Mouse (Mus musculus): ENCODE measurements at regions not wholly inside any gene's neighbourhood (a gene's known extent, or its start where the extent isn't known, plus 50 kb on each side); places are given as distances from the start of the nearest gene placed in this dataset.
"Not testable (repeated sequence)": the region's sequence is repeated elsewhere in the genome, so short reads cannot be mapped to it uniquely, and the experiment has no call there.

- DNase-seq (ENCODE audit: low spot score): no peak
These were observed 181.8 kb downstream of the Nova1 start for GRCm38 (mm10) chr12:46636888-46637287.

- no peak for DNase-seq (ENCODE audit: low spot score)
These were observed 183.5 kb downstream of the Nova1 start for GRCm38 (mm10) chr12:46635125-46635772.

GRCm38 (mm10) chr12:46634771-46635124 is 184.0 kb downstream of the Nova1 start:
- DNase-seq (ENCODE audit: low spot score): no peak

- not testable (repeated sequence) for DNase-seq (ENCODE audit: low spot score)
These were observed 186.3 kb downstream of the Nova1 start for GRCm38 (mm10) chr12:46632384-46632783.

DNA sequence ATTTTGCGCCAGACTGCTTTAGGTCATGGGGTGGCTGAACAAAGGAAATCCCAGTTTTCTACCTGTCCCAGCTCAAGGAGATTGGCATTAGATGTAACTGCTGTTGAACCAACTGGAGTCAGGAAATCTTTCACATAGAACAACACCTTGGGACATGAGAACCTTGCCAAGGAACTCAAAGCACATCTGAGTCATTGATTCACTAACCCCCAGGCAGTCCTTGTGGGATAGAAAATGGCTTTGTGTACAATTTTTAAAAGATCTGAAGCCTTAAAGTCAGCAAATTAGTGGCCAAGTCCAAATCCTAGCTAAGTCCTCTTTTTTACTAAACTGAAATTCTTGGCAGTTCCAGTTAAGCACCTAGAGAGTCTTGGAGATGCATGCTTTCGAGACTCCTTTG is 191.4 kb downstream of the Nova1 start:
- DNase-seq (ENCODE audit: low spot score): no peak

GRCm38 (mm10) chr12:46611439-46611838 is 207.3 kb downstream of the Nova1 start:
- DNase-seq (ENCODE audit: low spot score): no peak

- no peak for DNase-seq (ENCODE audit: low spot score)
These were observed 209.0 kb downstream of the Nova1 start for GRCm38 (mm10) chr12:46609580-46610311.

DNA sequence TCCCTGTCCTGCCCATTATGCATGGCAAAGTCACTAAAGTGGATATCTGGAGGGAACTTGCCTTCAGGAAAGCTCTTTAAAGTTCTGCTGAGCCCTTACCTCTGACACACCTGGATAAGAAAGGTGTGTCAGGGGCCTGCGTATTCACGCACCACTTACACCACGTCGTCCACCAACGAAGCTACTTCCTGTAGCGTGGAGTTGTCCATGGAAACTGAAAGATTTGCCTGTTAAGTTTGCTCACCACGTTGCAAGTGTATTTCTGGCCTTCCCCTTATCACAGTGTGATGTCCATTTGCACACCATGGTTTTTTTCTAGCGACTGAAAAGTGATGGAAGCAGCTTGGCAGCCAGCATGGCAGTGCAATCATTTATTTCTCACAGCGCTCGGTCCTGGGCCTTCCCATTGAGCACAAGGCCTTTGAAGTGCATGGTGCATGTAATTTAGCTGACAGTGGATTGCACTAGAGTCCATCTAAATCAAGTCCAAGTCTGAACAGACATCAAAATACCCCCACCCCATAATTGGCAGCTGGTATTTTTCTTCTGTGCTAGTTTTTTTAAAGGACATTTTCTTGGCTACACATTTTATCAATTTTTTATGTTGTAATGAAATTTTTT is 210.3 kb downstream of the Nova1 start:
- no peak for DNase-seq (ENCODE audit: low spot score)

- DNase-seq (ENCODE audit: low spot score): no peak
These were observed 221.5 kb downstream of the Nova1 start for GRCm38 (mm10) chr12:46597200-46597599.

DNA sequence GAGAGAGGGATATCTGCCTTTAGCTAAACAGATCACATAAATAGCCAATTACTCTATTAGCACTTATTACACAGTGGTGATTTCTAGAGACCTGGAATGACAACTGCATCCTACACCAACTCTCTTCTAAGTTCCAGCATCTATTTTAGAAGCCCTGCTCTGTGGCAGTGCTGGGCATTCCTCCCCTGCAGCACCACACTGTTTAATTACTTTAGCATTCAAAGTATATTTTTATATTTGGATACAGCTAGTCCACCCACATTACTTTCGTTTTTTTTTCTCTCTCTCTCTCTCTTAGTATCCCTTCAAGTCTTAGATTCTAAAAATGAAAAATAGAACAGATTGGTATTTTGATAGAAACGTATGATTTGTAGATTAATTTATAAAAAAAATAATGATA is 250.1 kb downstream of the Nova1 start:
- DNase-seq (ENCODE audit: low spot score): no peak

DNA sequence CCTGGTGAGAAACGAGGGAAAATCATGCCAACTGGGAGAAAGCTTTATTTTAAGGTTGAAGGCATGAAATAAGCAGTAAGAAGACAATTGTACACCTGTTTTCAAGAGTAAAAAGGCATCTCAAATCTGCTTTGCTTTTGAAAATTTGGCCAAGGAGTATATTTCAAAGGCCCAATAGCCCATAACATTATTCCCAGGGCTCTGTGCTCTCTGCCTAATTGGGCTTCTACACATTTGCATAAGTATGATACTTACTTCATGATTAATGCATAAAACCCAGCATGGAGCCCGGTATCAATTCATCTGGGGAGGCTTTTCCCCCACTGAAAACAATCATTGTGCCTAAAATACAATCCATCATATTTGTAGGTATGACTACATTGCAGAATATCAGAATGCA is 252.4 kb downstream of the Nova1 start:
- no peak for DNase-seq (ENCODE audit: low spot score)

DNA sequence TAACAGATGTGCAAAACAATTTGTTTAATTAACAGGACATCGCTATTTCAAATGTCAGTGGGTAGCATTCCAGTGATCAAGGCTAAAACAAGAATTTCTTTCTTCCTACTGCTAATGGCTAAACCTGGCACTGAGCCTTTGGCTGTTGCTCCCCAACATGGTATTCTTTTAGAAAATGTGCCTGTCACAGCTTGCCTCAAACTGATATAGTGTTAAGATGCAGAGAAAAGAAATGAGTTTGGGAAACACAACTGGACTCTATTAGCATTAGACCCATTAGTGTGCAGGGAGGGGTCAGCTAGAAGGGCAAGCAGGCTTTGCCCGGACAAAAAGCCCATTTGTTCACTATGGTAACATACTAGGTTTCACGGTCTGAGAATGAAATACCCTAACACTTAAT is 297.8 kb downstream of the Nova1 start:
- no peak for DNase-seq (ENCODE audit: low spot score)

- no peak for DNase-seq (ENCODE audit: low spot score)
These were observed 310.9 kb downstream of the Nova1 start for GRCm38 (mm10) chr12:46507829-46508228.

GRCm38 (mm10) chr12:46492465-46492864 is 326.3 kb downstream of the Nova1 start:
- DNase-seq (ENCODE audit: low spot score): no peak

DNA sequence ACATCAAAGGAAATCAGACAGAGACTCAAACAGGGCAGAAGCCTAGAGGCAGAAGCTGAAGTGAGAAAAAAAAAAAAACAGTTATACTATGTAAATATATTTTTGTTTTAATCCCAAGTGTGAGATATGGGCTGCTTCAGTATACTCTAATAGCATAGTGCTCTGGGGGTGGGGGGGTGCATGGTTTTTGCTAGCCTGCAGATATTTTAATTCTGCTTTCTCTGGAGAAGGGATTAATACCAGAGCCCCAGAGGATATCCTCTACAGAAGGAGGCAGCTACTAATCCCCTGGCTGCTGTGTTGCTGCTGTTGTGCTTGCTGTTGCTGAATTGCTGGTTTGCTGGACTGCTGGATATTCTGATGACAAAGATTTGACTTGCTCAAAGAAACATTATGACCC is 367.8 kb downstream of the Nova1 start:
- DNase-seq (ENCODE audit: low spot score): no peak

DNA sequence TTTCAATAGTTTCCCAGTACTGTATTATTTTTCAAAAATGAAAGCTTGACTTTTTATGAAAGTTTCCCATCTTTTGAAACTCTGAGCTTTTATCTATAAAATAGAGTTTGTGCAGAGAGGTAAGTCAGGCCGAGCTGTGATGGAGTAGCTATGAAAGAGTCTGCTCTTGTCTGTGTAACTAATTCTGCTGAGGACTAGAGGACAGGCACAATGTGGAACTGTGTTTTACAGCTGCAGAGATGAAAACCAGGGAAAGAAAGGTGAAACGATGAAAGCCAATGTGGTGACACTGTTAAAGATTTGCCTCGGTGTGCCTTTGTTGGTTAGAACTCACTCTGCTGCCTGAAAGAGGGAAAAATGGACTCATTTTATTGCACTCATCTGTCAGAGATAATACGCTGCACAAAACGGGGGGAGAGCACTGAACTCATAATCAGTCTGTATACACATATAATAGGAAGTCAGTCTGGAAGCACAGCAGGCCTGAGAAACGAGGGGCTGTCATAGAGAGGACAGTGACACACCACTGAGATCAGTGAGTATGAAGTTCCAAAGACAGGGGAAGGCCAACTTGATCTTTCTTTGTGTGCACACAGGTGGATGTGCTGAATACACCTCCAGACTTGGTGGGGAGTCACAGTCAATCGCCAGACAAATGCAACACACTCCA is 373.9 kb downstream of the Nova1 start:
- DNase-seq (ENCODE audit: low spot score): no peak

DNA sequence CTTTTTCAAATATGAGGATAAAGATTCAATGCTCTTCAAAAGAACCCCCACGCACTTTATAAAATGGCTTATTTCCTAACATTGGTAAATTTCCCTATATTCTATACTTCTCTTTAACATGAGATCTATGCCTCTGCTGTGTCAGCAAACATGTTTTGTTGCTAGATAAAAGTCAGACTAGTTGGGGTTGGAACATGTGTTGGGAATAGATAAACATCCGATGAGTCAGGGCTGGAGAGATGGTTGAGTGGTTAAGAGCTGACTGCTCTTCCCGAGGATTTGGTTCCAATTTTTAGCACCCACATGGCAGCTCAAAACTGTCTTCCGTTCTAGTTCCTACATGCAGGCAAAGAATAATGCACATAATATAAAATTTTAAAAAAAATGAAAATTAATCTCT is 399.1 kb downstream of the Nova1 start:
- peak; percentile 8 for DNase-seq (ENCODE audit: low spot score)

- no peak for DNase-seq (ENCODE audit: low spot score)
These were observed 399.7 kb downstream of the Nova1 start for GRCm38 (mm10) chr12:46418990-46419389.

- no peak for DNase-seq (ENCODE audit: low spot score)
These were observed 401.8 kb downstream of the Nova1 start for GRCm38 (mm10) chr12:46416765-46417404.

GRCm38 (mm10) chr12:46416250-46416649 is 402.5 kb downstream of the Nova1 start:
- DNase-seq (ENCODE audit: low spot score): no peak

DNA sequence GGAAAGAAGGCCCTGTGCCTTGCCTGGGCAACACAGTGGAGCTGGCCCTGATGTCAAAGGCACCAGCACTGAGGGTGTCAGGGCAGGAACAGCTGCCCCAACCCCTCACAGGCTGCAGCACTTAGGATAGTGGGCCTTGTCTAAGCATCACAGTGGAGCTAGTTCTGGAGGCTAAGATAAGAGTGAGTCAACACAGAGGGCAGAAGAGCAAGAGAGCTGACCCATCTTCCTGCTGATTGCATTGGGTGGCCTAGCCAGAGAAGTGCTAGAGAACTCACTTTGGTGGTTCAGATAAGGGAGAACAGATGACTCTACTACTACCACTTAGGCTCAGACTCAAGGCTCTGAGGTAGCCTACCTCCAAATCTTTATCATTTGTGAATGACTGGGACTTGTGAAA is 413.1 kb downstream of the Nova1 start:
- DNase-seq (ENCODE audit: low spot score): no peak

DNA sequence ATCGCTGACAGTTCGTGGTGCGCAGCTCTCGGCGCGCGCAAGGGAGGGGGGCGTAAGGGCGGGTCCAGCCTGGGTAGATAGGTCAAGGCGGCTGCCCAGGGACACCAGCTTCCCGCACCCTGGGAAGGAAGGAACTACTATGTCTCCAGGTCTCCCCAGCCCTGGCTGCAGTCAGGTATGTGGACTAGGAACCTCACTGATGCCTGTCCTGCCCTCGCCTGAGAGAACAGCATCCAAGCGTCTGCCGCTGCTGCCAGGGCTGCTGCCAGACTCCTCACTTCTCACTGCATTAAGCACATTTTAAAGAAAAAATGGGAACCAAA is 419.1 kb downstream of the Nova1 start:
- DNase-seq (ENCODE audit: low spot score): no peak

Measured in c-Kit-positive CD71-positive TER-119-positive erythroid progenitor cells, embryonic 14.5 days (primary cell).